In genomic region chr4:44062816-44063215, GRCm38 (mm10) we compare ENCODE assay signal across 19 mouse cellular contexts. TPM values are rescaled to one million over a fixed set of nuclear protein-coding genes. Genes with fewer than 3 reads are reported as not detected.
A peak's percentile ranks its signal among the peaks of the same experiment; 100 is the strongest.
DNase-seq lines count a peak whose midpoint lies in the region; ATAC-seq and TF ChIP-seq lines count a peak whose summit lies in the region.
"Had no signal": no experiment of that assay in that cellular context is flagged by ENCODE, and none has a peak within 500 bp of the region (broad histone marks: within the 10 kb centered on the region; RNA-seq: fewer than 3 reads in every experiment).

No protein-coding gene starts in this region.

- H3K36me3 ChIP-seq in ES-Bruce4 (ENCODE audit: control insufficient read depth, insufficient read depth, low read length, poor library complexity, severe bottlenecking) = no peaks in the 10 kb centered on the region
- no peaks in the 10 kb centered on the region for H3K36me3 ChIP-seq in midbrain, embryonic 11.5 days (ENCODE audit: control insufficient read depth, insufficient read depth, low read length)

- H3K4me3 ChIP-seq in ES-Bruce4 (ENCODE audit: low read depth, low read length) = no peak overlapping the region
- no peak overlapping the region for H3K4me3 ChIP-seq in midbrain, embryonic 11.5 days (ENCODE audit: low read depth, low read length)
- H3K4me3 ChIP-seq: embryonic facial prominence, embryonic 13.5 days; forebrain, embryonic 13.5 days; heart, embryonic 12.5 days; hindbrain, embryonic 15.5 days had no signal

- ATAC-seq in frontal cortex, adult (ENCODE audit: low TSS enrichment) = peak; percentile 24
- peak; percentile 35 for ATAC-seq in megakaryocyte progenitor cell, adult 5-6 weeks (replicated peaks; ENCODE audit: poor library complexity)
- ATAC-seq in midbrain, embryonic 11.5 days (ENCODE audit: low FRiP score) = no peak
- ATAC-seq: forebrain, embryonic 13.5 days; forebrain, postnatal 0 days; intestine, embryonic 16.5 days had no signal

- no peak for TF ChIP-seq CTCF in ES-Bruce4 (IDR thresholded peaks at IDR 0.05; ENCODE audit: low read depth, low read length)

- DNase-seq in frontal cortex, adult 2 months (ENCODE audit: extremely low spot score in 1 of 2, low spot score in 1 of 2) = no peak
- peak; percentile 90 for DNase-seq in R1 (ENCODE audit: low read depth, low spot score)
- no peak for DNase-seq in left cerebral cortex, postnatal 36 days (ENCODE audit: low spot score in 2 of 2)
- DNase-seq in testis, postnatal 14 days (ENCODE audit: low spot score) = no peak
- no peak for DNase-seq in midbrain, embryonic 11.5 days (ENCODE audit: low spot score, missing footprints)
- DNase-seq: adrenal gland, postnatal 10 days; B cell, adult 2 months; cerebellum, adult 11-12 months; cerebellum, adult 9-11 months; cerebellum, postnatal 36 days; forebrain, postnatal 0 days had no signal

- H3K4me2 ChIP-seq in midbrain, embryonic 11.5 days = no peak overlapping the region
- H3K4me2 ChIP-seq: embryonic facial prominence, embryonic 13.5 days; forebrain, embryonic 13.5 days; heart, embryonic 12.5 days; hindbrain, embryonic 15.5 days had no signal

- no peaks in the 10 kb centered on the region for H3K4me1 ChIP-seq in ES-Bruce4 (ENCODE audit: control insufficient read depth, insufficient read depth, low read length)
- H3K4me1 ChIP-seq in midbrain, embryonic 11.5 days (ENCODE audit: control insufficient read depth, insufficient read depth, low read length) = no peaks in the 10 kb centered on the region
- H3K4me1 ChIP-seq: hindbrain, embryonic 15.5 days had no signal

- H3K27me3 ChIP-seq in ES-Bruce4 (ENCODE audit: control insufficient read depth, insufficient read depth, low read length, poor library complexity, severe bottlenecking) = no peaks in the 10 kb centered on the region
- no peaks in the 10 kb centered on the region for H3K27me3 ChIP-seq in midbrain, embryonic 11.5 days (ENCODE audit: control insufficient read depth, insufficient read depth, low read length)
- H3K27me3 ChIP-seq: embryonic facial prominence, embryonic 13.5 days; forebrain, embryonic 13.5 days; heart, embryonic 12.5 days; hindbrain, embryonic 15.5 days had no signal

- 0 out of 2 replicates have a peak overlapping the region, but pooled peaks have one; percentile 65 for H3K9ac ChIP-seq in ES-Bruce4 (ENCODE audit: low read depth, poor library complexity, severe bottlenecking)
- H3K9ac ChIP-seq in midbrain, embryonic 11.5 days (ENCODE audit: low read length) = no peak overlapping the region
- H3K9ac ChIP-seq: embryonic facial prominence, embryonic 13.5 days; forebrain, embryonic 13.5 days; forebrain, postnatal 0 days; heart, embryonic 12.5 days; hindbrain, embryonic 15.5 days had no signal

- no peak for TF ChIP-seq POLR2A in ES-Bruce4 (IDR thresholded peaks at IDR 0.05; ENCODE audit: insufficient read depth, low read length)

- intact Hi-C loops in left cerebral cortex, postnatal 36 days (cut with DNase I) = no loop called here

- peak overlapping the region; percentile 91 for H3K27ac ChIP-seq in ES-Bruce4 (ENCODE audit: insufficient read depth, low read length)
- H3K27ac ChIP-seq in midbrain, embryonic 11.5 days (ENCODE audit: low read depth, low read length) = no peak overlapping the region
- H3K27ac ChIP-seq: embryonic facial prominence, embryonic 13.5 days; forebrain, embryonic 13.5 days; hindbrain, embryonic 15.5 days had no signal

- 89% methylated on average over 14 of the region's 14 CpGs for WGBS in midbrain, embryonic 11.5 days

- no peak for TF ChIP-seq EP300 in ES-Bruce4 (IDR thresholded peaks at IDR 0.05; ENCODE audit: insufficient read depth, low read depth, low read length)

- H3K9me3 ChIP-seq in ES-Bruce4 (replicated peaks; ENCODE audit: control insufficient read depth, insufficient read depth, low read length, poor library complexity, severe bottlenecking) = no peaks in the 10 kb centered on the region
- no peaks in the 10 kb centered on the region for H3K9me3 ChIP-seq in midbrain, embryonic 11.5 days (ENCODE audit: control insufficient read depth, low read length)
- H3K9me3 ChIP-seq: embryonic facial prominence, embryonic 13.5 days; forebrain, embryonic 13.5 days; heart, embryonic 12.5 days; hindbrain, embryonic 15.5 days had no signal

RNA-seq across cellular contexts. Expression of gene Gne, which starts 21.2 kb away (rescaled TPM):
- 18.7 and 20.6 TPM in 2 replicates for polyA plus RNA-seq in frontal cortex, adult 2 months (2012; rRNA removed)
- 28.6 and 40.7 TPM in 2 replicates for polyA plus RNA-seq in ES-Bruce4 (2011; ENCODE audit: insufficient read depth, insufficient read length, low read depth, missing spikeins)
- 24.5 and 28.2 TPM in 2 replicates for total RNA-seq in megakaryocyte progenitor cell, adult 5-6 weeks (2015)
- 32.7 and 33.6 TPM in 2 replicates for total RNA-seq in megakaryocyte progenitor cell, adult 5-6 weeks (2017)
- total RNA-seq in left cerebral cortex, postnatal 36 days (2021) = 10 to 100 TPM; 45.5 to 56.8 TPM
- 15.1 and 18.1 TPM in 2 replicates for polyA plus RNA-seq in midbrain, embryonic 11.5 days (2014; fragmentation: Nextera tagmentation; extraction: Ambion mirVana)

RNA-seq across cellular contexts. Expression of gene Clta, which starts 58.6 kb away (rescaled TPM):
- polyA plus RNA-seq in frontal cortex, adult 2 months (2012; rRNA removed) = 440 and 454 TPM in 2 replicates
- polyA plus RNA-seq in ES-Bruce4 (2011; ENCODE audit: insufficient read depth, insufficient read length, low read depth, missing spikeins) = 265 and 277 TPM in 2 replicates
- 302 and 347 TPM in 2 replicates for total RNA-seq in megakaryocyte progenitor cell, adult 5-6 weeks (2015)
- total RNA-seq in megakaryocyte progenitor cell, adult 5-6 weeks (2017) = 439 and 441 TPM in 2 replicates
- total RNA-seq in left cerebral cortex, postnatal 36 days (2021) = 100 to 1,000 TPM; 266 to 296 TPM
- polyA plus RNA-seq in midbrain, embryonic 11.5 days (2014; fragmentation: Nextera tagmentation; extraction: Ambion mirVana) = 226 and 236 TPM in 2 replicates
